Mouse (Mus musculus) thymus, adult 2 months (tissue): ENCODE results near the gene Glrx5.

Experiments used
- CTCF ChIP-seq: fragments of 200-500 bp; IDR thresholded peaks from 2 replicates; pipeline ENCODE4 v1.5.1; 2012; ENCODE audit warnings: mild to moderate bottlenecking, control low read depth, low read length, moderate library complexity, borderline replicate concordance; ENCODE audit not compliant: control insufficient read depth, poor library complexity, insufficient read depth; ENCODE audit errors: extremely low read depth
- POLR2A ChIP-seq: fragments of 200-500 bp; IDR thresholded peaks from 2 replicates; pipeline ENCODE4 v1.6.1; 2012; ENCODE audit warnings: mild to moderate bottlenecking, low read length, control low read depth, moderate library complexity; ENCODE audit not compliant: control insufficient read depth, poor library complexity, insufficient read depth; ENCODE audit errors: extremely low read depth

DNA sequence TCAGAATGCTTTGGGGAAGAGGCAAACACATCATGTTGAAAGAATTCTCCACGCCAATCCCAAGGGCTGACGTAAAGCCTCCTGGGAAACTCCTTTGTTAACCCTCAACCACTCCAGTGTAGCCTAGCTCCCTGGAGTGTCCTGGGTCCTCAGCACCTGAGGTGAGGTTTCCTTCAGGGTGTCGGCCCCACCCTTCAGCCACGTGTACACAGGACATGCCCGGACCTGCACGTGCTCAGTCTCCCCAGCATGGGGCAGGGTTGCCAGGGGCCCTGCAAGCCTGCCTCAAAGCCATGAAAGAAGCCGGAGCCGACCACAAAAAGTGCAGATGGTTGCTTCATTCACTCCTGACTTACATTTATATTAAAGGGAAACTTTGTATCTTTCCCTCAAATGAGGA, 33.3 kb upstream of the Glrx5 start:
- TF ChIP-seq POLR2A (no peak), CTCF (no peak)
